Mouse (Mus musculus): Measurements from ENCODE around the gene Dgki. TPM values are rescaled to one million over a fixed set of nuclear protein-coding genes. Genes with fewer than 3 reads are reported as not detected.

The Dgki gene
- polyA plus RNA-seq, 1 experiment, result not detected

- WGBS, result 90% methylated on average over 4 of the region's 4 CpGs
- TF ChIP-seq CTCF (IDR thresholded peaks at IDR 0.05; ENCODE audit: insufficient read depth, low read depth, low read length) (no peak), POLR2A (IDR thresholded peaks at IDR 0.05; ENCODE audit: insufficient read depth, low read depth, low read length) (no peak)
- H3K4me1 ChIP-seq (ENCODE audit: control insufficient read depth, insufficient read depth, low read length), result no peaks in the 10 kb centered on the region
- H3K27ac ChIP-seq (ENCODE audit: insufficient read depth, low read depth, low read length), result no peak overlapping the region
- H3K4me3 ChIP-seq (ENCODE audit: insufficient read depth, low read depth, low read length), result no peak overlapping the region
Observed at GRCm38 (mm10) chr6:36955293-36955692, 344.7 kb downstream of the Dgki start.

GRCm38 (mm10) chr6:36950648-36951047, 349.3 kb downstream of the Dgki start:
- H3K4me1 ChIP-seq (ENCODE audit: control insufficient read depth, insufficient read depth, low read length), result no peaks in the 10 kb centered on the region
- no peak for TF ChIP-seq CTCF (IDR thresholded peaks at IDR 0.05; ENCODE audit: insufficient read depth, low read depth, low read length)
- TF ChIP-seq POLR2A (IDR thresholded peaks at IDR 0.05; ENCODE audit: insufficient read depth, low read depth, low read length), result no peak
- 59% methylated on average over 3 of the region's 3 CpGs for WGBS
- H3K4me3 ChIP-seq (ENCODE audit: insufficient read depth, low read depth, low read length), result no peak overlapping the region
- H3K27ac ChIP-seq (ENCODE audit: insufficient read depth, low read depth, low read length), result no peak overlapping the region

- no peak overlapping the region for H3K27ac ChIP-seq (ENCODE audit: insufficient read depth, low read depth, low read length)
- TF ChIP-seq POLR2A (IDR thresholded peaks at IDR 0.05; ENCODE audit: insufficient read depth, low read depth, low read length) (no peak), CTCF (IDR thresholded peaks at IDR 0.05; ENCODE audit: insufficient read depth, low read depth, low read length) (no peak)
- H3K4me3 ChIP-seq (ENCODE audit: insufficient read depth, low read depth, low read length), result no peak overlapping the region
- no peaks in the 10 kb centered on the region for H3K4me1 ChIP-seq (ENCODE audit: control insufficient read depth, insufficient read depth, low read length)
- WGBS, result 85% methylated on average over 5 of the region's 5 CpGs
Observed at GRCm38 (mm10) chr6:36947861-36948260, 352.1 kb downstream of the Dgki start.

- no peak for TF ChIP-seq CTCF (IDR thresholded peaks at IDR 0.05; ENCODE audit: insufficient read depth, low read depth, low read length)
- TF ChIP-seq POLR2A (IDR thresholded peaks at IDR 0.05; ENCODE audit: insufficient read depth, low read depth, low read length), result no peak
- Histone ChIP-seq H3K4me1 (ENCODE audit: control insufficient read depth, insufficient read depth, low read length) (no peaks in the 10 kb centered on the region), H3K4me3 (ENCODE audit: insufficient read depth, low read depth, low read length) (no peak overlapping the region), H3K27ac (ENCODE audit: insufficient read depth, low read depth, low read length) (no peak overlapping the region)
- 65% methylated on average over 2 of the region's 2 CpGs for WGBS
Observed at GRCm38 (mm10) chr6:36937527-36937926, 362.5 kb downstream of the Dgki start.

- Histone ChIP-seq H3K27ac (ENCODE audit: insufficient read depth, low read depth, low read length) (no peak overlapping the region), H3K4me1 (ENCODE audit: control insufficient read depth, insufficient read depth, low read length) (no peaks in the 10 kb centered on the region), H3K4me3 (ENCODE audit: insufficient read depth, low read depth, low read length) (no peak overlapping the region)
- WGBS, result 83% methylated on average over 4 of the region's 4 CpGs
- TF ChIP-seq POLR2A (IDR thresholded peaks at IDR 0.05; ENCODE audit: insufficient read depth, low read depth, low read length) (no peak), CTCF (IDR thresholded peaks at IDR 0.05; ENCODE audit: insufficient read depth, low read depth, low read length) (no peak)
Observed at GRCm38 (mm10) chr6:36936816-36937215, 363.2 kb downstream of the Dgki start.

- H3K27ac ChIP-seq (ENCODE audit: insufficient read depth, low read depth, low read length), result no peak overlapping the region
- H3K4me1 ChIP-seq (ENCODE audit: control insufficient read depth, insufficient read depth, low read length), result no peaks in the 10 kb centered on the region
- 71% methylated on average over 4 of the region's 4 CpGs for WGBS
- H3K4me3 ChIP-seq (ENCODE audit: insufficient read depth, low read depth, low read length), result no peak overlapping the region
- no peak for TF ChIP-seq POLR2A (IDR thresholded peaks at IDR 0.05; ENCODE audit: insufficient read depth, low read depth, low read length)
- no peak for TF ChIP-seq CTCF (IDR thresholded peaks at IDR 0.05; ENCODE audit: insufficient read depth, low read depth, low read length)
Observed at GRCm38 (mm10) chr6:36931473-36931872, 368.5 kb downstream of the Dgki start.

- no peaks in the 10 kb centered on the region for H3K4me1 ChIP-seq (ENCODE audit: control insufficient read depth, insufficient read depth, low read length)
- 63% methylated on average over 2 of the region's 2 CpGs for WGBS
- no peak for TF ChIP-seq POLR2A (IDR thresholded peaks at IDR 0.05; ENCODE audit: insufficient read depth, low read depth, low read length)
- no peak for TF ChIP-seq CTCF (IDR thresholded peaks at IDR 0.05; ENCODE audit: insufficient read depth, low read depth, low read length)
- no peak overlapping the region for H3K27ac ChIP-seq (ENCODE audit: insufficient read depth, low read depth, low read length)
- no peak overlapping the region for H3K4me3 ChIP-seq (ENCODE audit: insufficient read depth, low read depth, low read length)
Observed at GRCm38 (mm10) chr6:36929781-36930180, 370.2 kb downstream of the Dgki start.

- H3K27ac ChIP-seq (ENCODE audit: insufficient read depth, low read depth, low read length), result no peak overlapping the region
- 74% methylated on average over 4 of the region's 4 CpGs for WGBS
- no peaks in the 10 kb centered on the region for H3K4me1 ChIP-seq (ENCODE audit: control insufficient read depth, insufficient read depth, low read length)
- no peak for TF ChIP-seq POLR2A (IDR thresholded peaks at IDR 0.05; ENCODE audit: insufficient read depth, low read depth, low read length)
- no peak for TF ChIP-seq CTCF (IDR thresholded peaks at IDR 0.05; ENCODE audit: insufficient read depth, low read depth, low read length)
- H3K4me3 ChIP-seq (ENCODE audit: insufficient read depth, low read depth, low read length), result no peak overlapping the region
Observed at GRCm38 (mm10) chr6:36926455-36926854, 373.5 kb downstream of the Dgki start.

GRCm38 (mm10) chr6:36922006-36922405, 378.0 kb downstream of the Dgki start:
- no peak overlapping the region for H3K4me3 ChIP-seq (ENCODE audit: insufficient read depth, low read depth, low read length)
- H3K4me1 ChIP-seq (ENCODE audit: control insufficient read depth, insufficient read depth, low read length), result no peaks in the 10 kb centered on the region
- WGBS, result 95% methylated on average over 4 of the region's 4 CpGs
- H3K27ac ChIP-seq (ENCODE audit: insufficient read depth, low read depth, low read length), result no peak overlapping the region
- TF ChIP-seq CTCF (IDR thresholded peaks at IDR 0.05; ENCODE audit: insufficient read depth, low read depth, low read length) (no peak), POLR2A (IDR thresholded peaks at IDR 0.05; ENCODE audit: insufficient read depth, low read depth, low read length) (no peak)

- WGBS, result 29% methylated on average over 6 of the region's 6 CpGs
- no peak for TF ChIP-seq CTCF (IDR thresholded peaks at IDR 0.05; ENCODE audit: insufficient read depth, low read depth, low read length)
- TF ChIP-seq POLR2A (IDR thresholded peaks at IDR 0.05; ENCODE audit: insufficient read depth, low read depth, low read length), result no peak
- no peak overlapping the region for H3K4me3 ChIP-seq (ENCODE audit: insufficient read depth, low read depth, low read length)
- H3K27ac ChIP-seq (ENCODE audit: insufficient read depth, low read depth, low read length), result no peak overlapping the region
- H3K4me1 ChIP-seq (ENCODE audit: control insufficient read depth, insufficient read depth, low read length), result no peaks in the 10 kb centered on the region
Observed at GRCm38 (mm10) chr6:36911586-36911985, 388.4 kb downstream of the Dgki start.
